Mouse (Mus musculus) liver, embryonic 14.5 days (tissue): ENCODE results near the gene Srd5a1. TPM values are rescaled to one million over a fixed set of nuclear protein-coding genes. Genes with fewer than 3 reads are reported as not detected.

Source experiments
- ATAC-seq: fragments of 200-750 bp; cut with Nextera tagmentation; 2 replicates; pipeline ENCODE4 v1.8.0; 2017; ENCODE audit warnings: moderate number of reproducible peaks, mild to moderate bottlenecking, moderate library complexity; ENCODE audit not compliant: insufficient read depth
- DNase-seq, 3 experiments: peaks; one replicate each; pipeline ENCODE4 v3.0.0-alpha.2; 2012 to 2013; ENCODE audit warnings: low read depth in 3 of 3, low spot score in 3 of 3
- H3K27ac ChIP-seq: fragments of 300-500 bp; sonication (generic); 2 replicates; pipeline ENCODE4 v1.5.1; 2014; ENCODE audit warnings: moderate library complexity, mild to moderate bottlenecking, control low read depth, inconsistent platforms
- H3K27me3 ChIP-seq: fragments of 300-500 bp; sonication (generic); 2 replicates; pipeline ENCODE4 v1.6.1; 2014; ENCODE audit warnings: mild to moderate bottlenecking, low read length, moderate library complexity; ENCODE audit not compliant: control insufficient read depth, insufficient read depth
- H3K36me3 ChIP-seq: fragments of 300-500 bp; sonication (generic); replicated peaks from 2 replicates; pipeline ENCODE4 v1.6.1; 2014; ENCODE audit warnings: low read depth; ENCODE audit not compliant: control insufficient read depth, insufficient read depth
- H3K4me1 ChIP-seq, 2 experiments: fragments of 200-500 bp in 1 of 2; fragments of 300-500 bp in 1 of 2; sonication (generic) in 1 of 2; replicated peaks; 2 replicates each; pipeline ENCODE4 v1.6.1; 2012 to 2014; ENCODE audit warnings: antibody characterized with exemption in 1 of 2, inconsistent platforms in 1 of 2, low read length in 1 of 2; ENCODE audit not compliant: control insufficient read depth in 2 of 2, insufficient read depth in 2 of 2
- H3K4me2 ChIP-seq: fragments of 300-500 bp; sonication (generic); 2 replicates; pipeline ENCODE4 v1.6.1; 2014; ENCODE audit warnings: low read depth, mild to moderate bottlenecking, control low read depth, moderate library complexity
- H3K4me3 ChIP-seq, 2 experiments: fragments of 200-500 bp in 1 of 2; fragments of 300-500 bp in 1 of 2; sonication (generic) in 1 of 2; 2 replicates each; pipeline ENCODE4 v1.5.1; 2012 to 2014; ENCODE audit warnings: low read depth in 2 of 2, low read length in 2 of 2, mild to moderate bottlenecking in 2 of 2, control low read depth in 1 of 2, inconsistent platforms in 1 of 2, moderate library complexity in 1 of 2; ENCODE audit not compliant: insufficient read depth in 1 of 2
- H3K9ac ChIP-seq: fragments of 300-500 bp; sonication (generic); replicated peaks from 2 replicates; pipeline ENCODE4 v1.6.1; 2014; ENCODE audit warnings: mild to moderate bottlenecking, control low read depth, moderate library complexity
- H3K9me3 ChIP-seq: fragments of 300-500 bp; sonication (generic); 2 replicates; pipeline ENCODE4 v1.6.1; 2016; ENCODE audit warnings: low read length, mixed read lengths; ENCODE audit not compliant: control insufficient read depth
- CTCF ChIP-seq: IDR thresholded peaks from 2 replicates; pipeline ENCODE4 v1.5.1; 2016; ENCODE audit warnings: antibody characterized with exemption, low read depth, control low read depth
- EP300 ChIP-seq: IDR thresholded peaks from 2 replicates; pipeline ENCODE4 v1.6.1; 2016; ENCODE audit warnings: antibody characterized with exemption, low read depth
- WGBS: fragments of 180-500 bp; shearing (Covaris S2); extraction: QIAGEN DNeasy Blood & Tissue Kit; methylation state at CpG from one replicate; pipeline ENCODE4 v1.1.7; 2014; ENCODE audit not compliant: insufficient replicate concordance; 5-methylcytosine and 5-hydroxymethylcytosine counted together
- polyA plus RNA-seq, 2 experiments: library from polyadenylated mRNA; depleted of rRNA in 1 of 2; stranded (reverse) in 1 of 2; unstranded in 1 of 2; fragments of >200 nt; fragmentation: Nextera tagmentation in 1 of 2; extraction: Ambion mirVana in 1 of 2; gene quantifications; 2 replicates each; pipeline versions ENCODE4 v1.2.1 to v1.2.3; 2012 to 2014

Srd5a1 gene
- polyA plus RNA-seq, 2 experiments: 2.0 to 3.0 TPM

DNA sequence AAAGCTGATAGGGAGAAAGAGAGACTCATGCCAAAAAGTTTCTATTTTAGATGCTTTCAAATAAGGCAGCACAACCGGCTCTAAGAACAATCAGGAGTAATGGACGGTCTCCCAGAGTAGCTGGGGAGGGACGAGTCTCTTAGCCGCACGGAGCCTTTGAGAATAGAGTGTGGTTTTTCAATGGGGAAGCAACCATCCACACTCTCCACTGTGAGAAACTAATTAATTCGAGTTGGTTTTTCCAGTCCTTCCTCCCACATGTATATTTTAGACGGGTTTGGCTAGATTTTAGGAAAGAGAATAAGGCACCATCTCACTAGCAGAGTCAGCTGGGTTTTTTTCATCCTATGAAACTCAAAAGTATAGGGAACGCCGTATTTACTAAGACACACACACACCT lies 49.2 kb downstream of the Srd5a1 start:
- H3K27ac ChIP-seq: no peak overlapping the region
- H3K9ac ChIP-seq: no peak overlapping the region
- TF ChIP-seq CTCF: no peak
- no peak for TF ChIP-seq EP300
- H3K4me3 ChIP-seq: no peak overlapping the region
- H3K4me1 ChIP-seq: no peaks in the 10 kb centered on the region
- H3K4me2 ChIP-seq: no peak overlapping the region
- H3K27me3 ChIP-seq: no peaks in the 10 kb centered on the region
- no peaks in the 10 kb centered on the region for H3K9me3 ChIP-seq
- DNase-seq (no peak), ATAC-seq (no peak)
- H3K36me3 ChIP-seq: no peaks in the 10 kb centered on the region
- 65% methylated on average over 9 of the region's 9 CpGs for WGBS

DNA sequence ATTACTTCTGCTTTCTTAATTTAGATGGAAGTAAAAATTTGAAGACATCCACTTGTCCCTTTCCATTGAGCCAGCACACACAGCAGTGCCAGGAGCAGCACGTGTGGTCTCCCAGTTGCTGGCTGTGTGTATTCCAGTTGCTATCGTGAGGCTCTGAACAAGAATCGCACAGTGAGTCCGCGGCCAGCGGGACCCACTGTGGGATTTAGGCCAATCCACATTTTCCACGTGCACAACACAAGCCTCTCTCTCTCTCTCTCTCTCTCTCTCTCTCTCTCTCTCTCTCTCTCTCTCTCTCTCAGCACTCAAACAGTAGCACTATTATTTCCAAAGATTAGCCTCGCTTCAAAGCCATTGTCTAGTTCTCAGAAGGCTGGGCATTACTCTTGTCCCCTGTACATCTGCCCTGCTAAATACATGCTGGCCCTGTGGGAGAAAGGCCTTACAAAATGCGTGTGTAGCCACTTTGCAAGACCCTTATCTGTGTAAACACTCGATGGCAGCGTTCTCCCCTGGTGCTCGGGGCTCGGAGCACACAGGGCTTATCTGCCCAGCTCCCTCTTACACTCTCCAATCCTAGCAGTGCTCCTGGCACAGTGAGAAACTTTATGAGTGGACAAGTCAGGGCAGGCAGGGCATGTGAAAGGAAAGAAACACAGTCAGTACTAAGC lies 51.8 kb downstream of the Srd5a1 start:
- no peak overlapping the region for H3K4me3 ChIP-seq
- no peak overlapping the region for H3K9ac ChIP-seq
- no peaks in the 10 kb centered on the region for H3K36me3 ChIP-seq
- H3K9me3 ChIP-seq: no peaks in the 10 kb centered on the region
- DNase-seq (no peak), ATAC-seq (no peak)
- no peak overlapping the region for H3K27ac ChIP-seq
- no peaks in the 10 kb centered on the region for H3K4me1 ChIP-seq
- TF ChIP-seq EP300 (no peak), CTCF (no peak)
- H3K27me3 ChIP-seq: no peaks in the 10 kb centered on the region
- 46% methylated on average over 13 of the region's 13 CpGs for WGBS
- H3K4me2 ChIP-seq: no peak overlapping the region

DNA sequence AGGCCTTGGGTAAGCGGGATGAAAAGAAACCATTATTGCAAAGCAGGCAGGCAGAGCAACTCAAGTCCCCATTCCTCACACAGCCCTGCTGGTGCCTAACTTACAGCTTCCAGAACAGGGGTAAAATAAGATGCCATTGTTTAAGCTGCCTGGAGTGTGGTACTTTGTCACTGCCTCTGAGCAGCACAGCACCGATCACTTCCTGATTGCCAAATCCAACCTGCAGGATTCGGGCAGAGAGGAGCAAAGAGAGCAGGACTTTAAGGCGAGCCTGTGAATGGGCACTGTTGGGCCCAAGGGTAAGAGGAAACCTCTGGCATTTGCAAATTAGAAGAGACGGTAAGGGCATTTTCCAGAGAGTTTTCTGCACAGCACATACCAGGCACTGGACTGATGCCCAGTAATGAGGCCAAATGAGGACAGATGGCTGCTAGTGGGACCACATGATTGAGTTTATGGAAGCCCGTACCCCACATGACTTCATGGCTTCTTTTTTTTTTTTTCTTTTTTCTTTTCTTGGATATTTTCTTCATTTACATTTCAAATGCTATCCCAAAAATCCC lies 53.1 kb downstream of the Srd5a1 start:
- Histone ChIP-seq H3K9me3 (no peaks in the 10 kb centered on the region), H3K4me3 (no peak overlapping the region), H3K4me1 (no peaks in the 10 kb centered on the region), H3K27me3 (no peaks in the 10 kb centered on the region), H3K27ac (no peak overlapping the region), H3K9ac (no peak overlapping the region), H3K4me2 (no peak overlapping the region), H3K36me3 (no peaks in the 10 kb centered on the region)
- WGBS: 60% methylated on average over 6 of the region's 6 CpGs
- DNase-seq: no peak
- ATAC-seq: no peak
- TF ChIP-seq CTCF (no peak), EP300 (no peak)

DNA sequence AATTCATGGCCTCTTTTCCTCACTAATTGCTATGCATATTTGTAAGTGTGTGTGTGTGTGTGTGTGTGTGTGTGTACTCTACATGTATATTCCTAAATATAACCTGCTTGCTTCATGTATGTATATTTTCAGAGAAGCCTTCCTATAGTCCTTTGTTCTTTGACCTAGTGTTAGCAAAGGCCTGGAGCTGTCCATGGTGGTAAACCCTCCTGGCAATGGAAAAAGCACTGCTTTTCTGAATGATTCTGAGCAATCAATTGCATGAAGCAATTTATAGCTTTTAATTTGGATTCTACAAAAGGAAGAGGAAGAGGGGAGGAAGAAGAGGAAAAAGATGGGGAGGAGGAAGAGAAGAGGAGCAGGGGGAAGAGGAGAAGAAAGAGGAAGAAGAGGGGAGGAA lies 54.5 kb downstream of the Srd5a1 start:
- no peak for DNase-seq
- TF ChIP-seq EP300 (no peak), CTCF (no peak)
- H3K4me3 ChIP-seq: no peak overlapping the region
- no peaks in the 10 kb centered on the region for H3K27me3 ChIP-seq
- H3K4me1 ChIP-seq: no peaks in the 10 kb centered on the region
- no peak overlapping the region for H3K27ac ChIP-seq
- no peak overlapping the region for H3K4me2 ChIP-seq
- no peaks in the 10 kb centered on the region for H3K36me3 ChIP-seq
- ATAC-seq: no peak
- no peaks in the 10 kb centered on the region for H3K9me3 ChIP-seq
- no peak overlapping the region for H3K9ac ChIP-seq

DNA sequence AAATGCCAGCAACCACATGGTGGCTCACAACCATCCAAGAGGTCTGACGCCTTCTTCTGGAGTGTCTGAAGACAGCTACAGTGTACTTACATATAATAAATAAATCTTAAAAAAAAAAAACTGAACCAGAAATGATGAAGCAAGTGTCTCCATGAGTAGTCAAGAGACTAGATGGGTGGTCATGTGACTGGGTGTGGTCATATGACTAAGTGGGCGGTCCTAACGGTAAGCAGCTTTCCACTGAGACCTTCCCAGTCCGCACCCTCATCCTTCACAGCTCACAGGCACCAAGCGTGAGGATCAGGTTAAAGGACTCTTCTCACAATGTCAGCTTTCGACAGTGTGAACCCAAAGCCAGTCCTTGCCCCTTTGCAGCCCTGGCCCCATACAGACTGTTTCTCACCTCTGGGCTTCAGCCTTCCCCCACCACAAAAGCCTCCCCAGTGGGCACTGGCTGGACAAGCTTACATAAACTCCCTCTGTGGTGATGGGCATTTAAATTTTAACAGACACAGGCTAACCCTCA lies 55.2 kb downstream of the Srd5a1 start:
- Histone ChIP-seq H3K36me3 (no peaks in the 10 kb centered on the region), H3K27ac (no peak overlapping the region), H3K9ac (no peak overlapping the region), H3K9me3 (no peaks in the 10 kb centered on the region), H3K4me2 (no peak overlapping the region), H3K4me3 (no peak overlapping the region), H3K4me1 (no peaks in the 10 kb centered on the region), H3K27me3 (no peaks in the 10 kb centered on the region)
- no peak for TF ChIP-seq CTCF
- TF ChIP-seq EP300: no peak
- DNase-seq (no peak), ATAC-seq (no peak)
- 73% methylated on average over 6 of the region's 6 CpGs for WGBS
